Mouse (Mus musculus) olfactory bulb, adult 2 months (tissue): ENCODE results near the gene Tnc.

ENCODE experiments used
- CTCF ChIP-seq: fragments of 200-500 bp; IDR thresholded peaks from 2 replicates; pipeline ENCODE4 v1.5.1; 2012; ENCODE audit warnings: low read depth, mild to moderate bottlenecking, low read length, moderate library complexity; ENCODE audit not compliant: insufficient read depth
- POLR2A ChIP-seq: fragments of 200-500 bp; IDR thresholded peaks from 2 replicates; pipeline ENCODE4 v1.6.1; 2012; ENCODE audit warnings: mild to moderate bottlenecking, low read depth, low read length, moderate library complexity; ENCODE audit not compliant: insufficient read depth

- TF ChIP-seq CTCF = no peak
- no peak for TF ChIP-seq POLR2A
Measured at GRCm38 (mm10) chr4:63941420-63941819, 105.4 kb downstream of the Tnc start.
